Mouse (Mus musculus): Measurements from ENCODE around the gene Zdhhc5.

- TF ChIP-seq CTCF (IDR thresholded peaks at IDR 0.05; ENCODE audit: borderline replicate concordance, insufficient read depth, low read length) (no peak), POLR2A (IDR thresholded peaks at IDR 0.05; ENCODE audit: low read depth, low read length) (no peak)
Observed at GRCm38 (mm10) chr2:84762818-84763217, 47.8 kb upstream of the Zdhhc5 start.
